Mouse (Mus musculus) G1E-ER4 (cell line): ENCODE measurements around the gene Parp9. TPM values are rescaled to one million over a fixed set of nuclear protein-coding genes. Genes with fewer than 3 reads are reported as not detected.

Experiments used
- GATA1 ChIP-seq: IDR thresholded peaks from one replicate; pipeline ENCODE4 v1.8.0; 2012; ENCODE audit warnings: low read length, inconsistent platforms
- polyA plus RNA-seq: library from polyadenylated mRNA; stranded (reverse); fragments of >175 nt; gene quantifications from 2 replicates; pipeline ENCODE4 v1.2.3, GENCODE M21; 2012

Parp9 gene
- 1.3 and 2.0 TPM in 2 replicates for polyA plus RNA-seq

- no peak for TF ChIP-seq GATA1
Observed at GRCm38 (mm10) chr16:35938211-35939151, at the start of gene Parp9, which contains the start of gene Dtx3l. Parp9 (plus strand) TSS chr16:35938470. Dtx3l (minus strand) TSS chr16:35939151.

GRCm38 (mm10) chr16:35888910-35889309, 49.4 kb upstream of the Parp9 start:
- no peak for TF ChIP-seq GATA1

- TF ChIP-seq GATA1 = no peak
Observed at GRCm38 (mm10) chr16:35890645-35891044, 47.6 kb upstream of the Parp9 start.

- TF ChIP-seq GATA1 = no peak
Observed at GRCm38 (mm10) chr16:35894997-35895396, 43.3 kb upstream of the Parp9 start.

GRCm38 (mm10) chr16:35900541-35900940, 37.7 kb upstream of the Parp9 start:
- TF ChIP-seq GATA1 = no peak

GRCm38 (mm10) chr16:35903014-35903640, 35.1 kb upstream of the Parp9 start:
- TF ChIP-seq GATA1 = no peak

GRCm38 (mm10) chr16:35904121-35904736, 34.0 kb upstream of the Parp9 start:
- peak; percentile 23 for TF ChIP-seq GATA1

GRCm38 (mm10) chr16:35905355-35905754, 32.9 kb upstream of the Parp9 start:
- no peak for TF ChIP-seq GATA1

GRCm38 (mm10) chr16:35905819-35906485, 32.3 kb upstream of the Parp9 start:
- no peak for TF ChIP-seq GATA1

- TF ChIP-seq GATA1 = no peak
Observed at GRCm38 (mm10) chr16:35906887-35907286, 31.4 kb upstream of the Parp9 start.

- TF ChIP-seq GATA1 = no peak
Observed at GRCm38 (mm10) chr16:35907432-35908201, 30.7 kb upstream of the Parp9 start.

GRCm38 (mm10) chr16:35911449-35911848, 26.8 kb upstream of the Parp9 start:
- no peak for TF ChIP-seq GATA1

GRCm38 (mm10) chr16:35913526-35913925, 24.7 kb upstream of the Parp9 start:
- TF ChIP-seq GATA1 = no peak

- no peak for TF ChIP-seq GATA1
Observed at GRCm38 (mm10) chr16:35914301-35914700, 24.0 kb upstream of the Parp9 start.
